Mouse (Mus musculus) forebrain, embryonic 13.5 days (tissue): ENCODE data around the gene Fbxo8. TPM values are rescaled to one million over a fixed set of nuclear protein-coding genes. Genes with fewer than 3 reads are reported as not detected.

Experiments
- ATAC-seq: fragments of 200-750 bp; cut with Nextera tagmentation; 2 replicates; pipeline ENCODE4 v1.8.0; 2017
- H3K27ac ChIP-seq: fragments of 300-500 bp; sonication (generic); 2 replicates; pipeline ENCODE4 v1.5.1; 2015; ENCODE audit warnings: inconsistent platforms, mild to moderate bottlenecking, moderate library complexity
- H3K27me3 ChIP-seq: fragments of 300-500 bp; sonication (generic); 2 replicates; pipeline ENCODE4 v1.6.1; 2015; ENCODE audit warnings: mild to moderate bottlenecking, inconsistent platforms
- H3K36me3 ChIP-seq: fragments of 300-500 bp; sonication (generic); 2 replicates; pipeline ENCODE4 v1.6.1; 2015; ENCODE audit warnings: mild to moderate bottlenecking, inconsistent platforms; ENCODE audit not compliant: poor library complexity, severe bottlenecking
- H3K4me1 ChIP-seq: fragments of 300-500 bp; sonication (generic); 2 replicates; pipeline ENCODE4 v1.6.1; 2015; ENCODE audit warnings: inconsistent platforms
- H3K4me2 ChIP-seq: fragments of 300-500 bp; sonication (generic); 2 replicates; pipeline ENCODE4 v1.6.1; 2015; ENCODE audit warnings: inconsistent platforms, mild to moderate bottlenecking, moderate library complexity
- H3K4me3 ChIP-seq: fragments of 300-500 bp; sonication (generic); 2 replicates; pipeline ENCODE4 v1.5.1; 2015; ENCODE audit warnings: mild to moderate bottlenecking, inconsistent platforms
- H3K9ac ChIP-seq: fragments of 300-500 bp; sonication (generic); 2 replicates; pipeline ENCODE4 v1.6.1; 2015; ENCODE audit warnings: mild to moderate bottlenecking, inconsistent platforms
- H3K9me3 ChIP-seq: fragments of 300-500 bp; sonication (generic); replicated peaks from 2 replicates; pipeline ENCODE4 v1.6.1; 2016; ENCODE audit warnings: inconsistent platforms
- WGBS: fragments of 180-500 bp; shearing (Covaris S2); methylation state at CpG from one replicate; pipeline ENCODE4 v1.1.7; 2015; 5-methylcytosine and 5-hydroxymethylcytosine counted together
- polyA plus RNA-seq: library from polyadenylated mRNA; unstranded; fragments of >200 nt; fragmentation: Nextera tagmentation; extraction: Ambion mirVana; gene quantifications from 2 replicates; pipeline ENCODE4 v1.2.1, GENCODE M21; 2015

The Fbxo8 gene
- polyA plus RNA-seq, 1 experiment from 2014 or later: 38.5 TPM

GRCm38 (mm10) chr8:56552045-56552444 lies 1.2 kb downstream of the Fbxo8 start:
- H3K4me2 ChIP-seq: peak overlapping the region; percentile 64
- ATAC-seq: no peak
- H3K9ac ChIP-seq: peak overlapping the region; percentile 81
- H3K36me3 ChIP-seq: no peaks in the 10 kb centered on the region
- no peaks in the 10 kb centered on the region for H3K27me3 ChIP-seq
- no peaks in the 10 kb centered on the region for H3K9me3 ChIP-seq
- no peak overlapping the region for H3K27ac ChIP-seq
- peak overlapping the region; percentile 86 for H3K4me3 ChIP-seq
- 29% methylated on average over 10 of the region's 10 CpGs for WGBS
- peaks cover 18% of the 10 kb centered on the region for H3K4me1 ChIP-seq

GRCm38 (mm10) chr8:56552551-56553103 lies 1.7 kb downstream of the Fbxo8 start:
- no peaks in the 10 kb centered on the region for H3K27me3 ChIP-seq
- H3K4me2 ChIP-seq: 0 out of 2 replicates have a peak overlapping the region, but pooled peaks have one; percentile 22
- H3K9ac ChIP-seq: no peak overlapping the region
- peaks cover 18% of the 10 kb centered on the region for H3K4me1 ChIP-seq
- no peaks in the 10 kb centered on the region for H3K9me3 ChIP-seq
- no peak for ATAC-seq
- H3K36me3 ChIP-seq: no peaks in the 10 kb centered on the region
- H3K27ac ChIP-seq: no peak overlapping the region
- 79% methylated on average over 5 of the region's 5 CpGs for WGBS
- H3K4me3 ChIP-seq: no peak overlapping the region

- 87% methylated on average over 4 of the region's 4 CpGs for WGBS
- Histone ChIP-seq H3K36me3 (peaks cover 3% of the 10 kb centered on the region; the same call in 1 of the 2 replicates), H3K4me3 (no peak overlapping the region), H3K4me2 (no peak overlapping the region), H3K9ac (no peak overlapping the region), H3K27me3 (no peaks in the 10 kb centered on the region), H3K27ac (no peak overlapping the region), H3K4me1 (no peaks in the 10 kb centered on the region), H3K9me3 (no peaks in the 10 kb centered on the region)
- no peak for ATAC-seq
These were observed 13.6 kb downstream of the Fbxo8 start for GRCm38 (mm10) chr8:56564399-56565047.

GRCm38 (mm10) chr8:56566856-56567255 lies 16.0 kb downstream of the Fbxo8 start:
- Histone ChIP-seq H3K36me3 (peaks cover 3% of the 10 kb centered on the region; the same call in 1 of the 2 replicates), H3K9ac (no peak overlapping the region), H3K27me3 (no peaks in the 10 kb centered on the region), H3K4me1 (no peaks in the 10 kb centered on the region), H3K27ac (no peak overlapping the region), H3K4me2 (no peak overlapping the region), H3K9me3 (no peaks in the 10 kb centered on the region), H3K4me3 (no peak overlapping the region)
- ATAC-seq: no peak
- WGBS: 95% methylated on average over 9 of the region's 9 CpGs

GRCm38 (mm10) chr8:56580918-56581317 lies 30.0 kb downstream of the Fbxo8 start:
- Histone ChIP-seq H3K4me1 (no peaks in the 10 kb centered on the region), H3K4me3 (no peak overlapping the region), H3K4me2 (no peak overlapping the region), H3K27me3 (no peaks in the 10 kb centered on the region), H3K9me3 (no peaks in the 10 kb centered on the region), H3K27ac (no peak overlapping the region), H3K9ac (no peak overlapping the region), H3K36me3 (0 out of 2 replicates have a peak, but pooled peaks cover under 1% of the 10 kb centered on the region)
- 92% methylated on average over 4 of the region's 4 CpGs for WGBS
- no peak for ATAC-seq

- no peak overlapping the region for H3K27ac ChIP-seq
- H3K27me3 ChIP-seq: no peaks in the 10 kb centered on the region
- no peak overlapping the region for H3K9ac ChIP-seq
- no peaks in the 10 kb centered on the region for H3K4me1 ChIP-seq
- H3K9me3 ChIP-seq: no peaks in the 10 kb centered on the region
- no peaks in the 10 kb centered on the region for H3K36me3 ChIP-seq
- ATAC-seq: no peak
- H3K4me3 ChIP-seq: no peak overlapping the region
- H3K4me2 ChIP-seq: no peak overlapping the region
These were observed 32.0 kb downstream of the Fbxo8 start for GRCm38 (mm10) chr8:56582841-56583240.

- H3K4me2 ChIP-seq: no peak overlapping the region
- peaks cover 11% of the 10 kb centered on the region for H3K36me3 ChIP-seq
- no peak overlapping the region for H3K4me3 ChIP-seq
- no peak overlapping the region for H3K27ac ChIP-seq
- 93% methylated on average over 2 of the region's 2 CpGs for WGBS
- ATAC-seq: no peak
- H3K9me3 ChIP-seq: no peaks in the 10 kb centered on the region
- no peak overlapping the region for H3K9ac ChIP-seq
- no peaks in the 10 kb centered on the region for H3K27me3 ChIP-seq
- H3K4me1 ChIP-seq: no peaks in the 10 kb centered on the region
These were observed 38.1 kb downstream of the Fbxo8 start for GRCm38 (mm10) chr8:56589004-56589403.

- H3K4me1 ChIP-seq: no peaks in the 10 kb centered on the region
- 98% methylated on average over 1 of the region's 1 CpGs for WGBS
- no peak overlapping the region for H3K4me2 ChIP-seq
- no peak overlapping the region for H3K27ac ChIP-seq
- H3K27me3 ChIP-seq: no peaks in the 10 kb centered on the region
- no peak for ATAC-seq
- peaks cover 11% of the 10 kb centered on the region for H3K36me3 ChIP-seq
- H3K4me3 ChIP-seq: no peak overlapping the region
- H3K9me3 ChIP-seq: no peaks in the 10 kb centered on the region
- no peak overlapping the region for H3K9ac ChIP-seq
These were observed 40.2 kb downstream of the Fbxo8 start for GRCm38 (mm10) chr8:56591084-56591483.

- no peak for ATAC-seq
- no peak overlapping the region for H3K9ac ChIP-seq
- WGBS: 98% methylated on average over 5 of the region's 5 CpGs
These were observed 40.6 kb downstream of the Fbxo8 start for GRCm38 (mm10) chr8:56591502-56591901.

GRCm38 (mm10) chr8:56606481-56606880 lies 55.6 kb downstream of the Fbxo8 start:
- Histone ChIP-seq H3K4me2 (no peak overlapping the region), H3K4me3 (no peak overlapping the region), H3K4me1 (no peaks in the 10 kb centered on the region), H3K9ac (no peak overlapping the region), H3K9me3 (no peaks in the 10 kb centered on the region), H3K27me3 (no peaks in the 10 kb centered on the region), H3K27ac (no peak overlapping the region), H3K36me3 (no peaks in the 10 kb centered on the region)
- WGBS: 55% methylated on average over 3 of the region's 3 CpGs
- no peak for ATAC-seq

More at GRCm38 (mm10) chr8:56591502-56591901, 40.6 kb downstream of the Fbxo8 start:
- H3K27me3 ChIP-seq: no peaks in the 10 kb centered on the region
- H3K4me3 ChIP-seq: no peak overlapping the region
- H3K27ac ChIP-seq: no peak overlapping the region
- no peaks in the 10 kb centered on the region for H3K4me1 ChIP-seq
- H3K4me2 ChIP-seq: no peak overlapping the region
- H3K36me3 ChIP-seq: peaks cover 11% of the 10 kb centered on the region
- H3K9me3 ChIP-seq: no peaks in the 10 kb centered on the region

- Histone ChIP-seq H3K9me3 (no peaks in the 10 kb centered on the region), H3K4me1 (no peaks in the 10 kb centered on the region), H3K4me3 (no peak overlapping the region), H3K27me3 (no peaks in the 10 kb centered on the region), H3K4me2 (no peak overlapping the region), H3K9ac (no peak overlapping the region), H3K36me3 (no peaks in the 10 kb centered on the region), H3K27ac (no peak overlapping the region)
- WGBS: 91% methylated on average over 6 of the region's 6 CpGs
- no peak for ATAC-seq
These were observed 60.8 kb downstream of the Fbxo8 start for GRCm38 (mm10) chr8:56611736-56612135.

- no peak overlapping the region for H3K4me2 ChIP-seq
- no peak overlapping the region for H3K27ac ChIP-seq
- H3K9me3 ChIP-seq: no peaks in the 10 kb centered on the region
- WGBS: 100% methylated on average over 1 of the region's 1 CpGs
- H3K36me3 ChIP-seq: no peaks in the 10 kb centered on the region
- no peaks in the 10 kb centered on the region for H3K4me1 ChIP-seq
- H3K4me3 ChIP-seq: no peak overlapping the region
- no peak for ATAC-seq
- peaks cover 4% of the 10 kb centered on the region; the same call in 1 of the 2 replicates for H3K27me3 ChIP-seq
- H3K9ac ChIP-seq: no peak overlapping the region
These were observed 63.3 kb downstream of the Fbxo8 start for GRCm38 (mm10) chr8:56614235-56614634.

GRCm38 (mm10) chr8:56615005-56615404 lies 64.1 kb downstream of the Fbxo8 start:
- H3K9me3 ChIP-seq: no peaks in the 10 kb centered on the region
- WGBS: 5% methylated on average over 5 of the region's 5 CpGs
- ATAC-seq: peak; percentile 66
- H3K36me3 ChIP-seq: no peaks in the 10 kb centered on the region
- H3K4me1 ChIP-seq: peaks cover 6% of the 10 kb centered on the region
- no peak overlapping the region for H3K4me3 ChIP-seq
- no peak overlapping the region for H3K9ac ChIP-seq
- no peak overlapping the region for H3K27ac ChIP-seq
- no peak overlapping the region for H3K4me2 ChIP-seq
- peaks cover 12% of the 10 kb centered on the region for H3K27me3 ChIP-seq
